Mouse (Mus musculus): ENCODE data around the gene Eef1akmt3. TPM values are rescaled to one million over a fixed set of nuclear protein-coding genes. Genes with fewer than 3 reads are reported as not detected.

Eef1akmt3 gene
- polyA plus RNA-seq, 1 experiment from 2014 or later, result 0.29 TPM

GRCm38 (mm10) chr10:127061513-127061912, 20.2 kb upstream of the Eef1akmt3 start:
- H3K9ac ChIP-seq (replicated peaks; ENCODE audit: low read length), result no peak overlapping the region
- H3K27me3 ChIP-seq (ENCODE audit: control insufficient read depth, insufficient read depth, low read length), result peaks cover 12% of the 10 kb centered on the region
- H3K4me1 ChIP-seq (ENCODE audit: control insufficient read depth, insufficient read depth, low read length), result peaks cover 2% of the 10 kb centered on the region; the same call in 1 of the 2 replicates
- ATAC-seq (replicated peaks; ENCODE audit: insufficient number of reproducible peaks, low FRiP score, low TSS enrichment, low read depth) (no peak), DNase-seq (ENCODE audit: low spot score) (no peak)
- 67% methylated on average over 2 of the region's 2 CpGs for WGBS
- H3K4me2 ChIP-seq (ENCODE audit: low read depth, low read length), result no peak overlapping the region
- no peak overlapping the region for H3K4me3 ChIP-seq (ENCODE audit: low read depth, low read length)
- H3K36me3 ChIP-seq (replicated peaks; ENCODE audit: control insufficient read depth, insufficient read depth, low read depth, low read length), result peaks cover 16% of the 10 kb centered on the region
- no peak overlapping the region for H3K27ac ChIP-seq (replicated peaks; ENCODE audit: low read depth, low read length)
- no peaks in the 10 kb centered on the region for H3K9me3 ChIP-seq (replicated peaks; ENCODE audit: control insufficient read depth, low read length)

- Histone ChIP-seq H3K4me3 (ENCODE audit: low read depth, low read length) (no peak overlapping the region), H3K4me2 (ENCODE audit: low read depth, low read length) (no peak overlapping the region), H3K9ac (replicated peaks; ENCODE audit: low read length) (no peak overlapping the region), H3K36me3 (replicated peaks; ENCODE audit: control insufficient read depth, insufficient read depth, low read depth, low read length) (peaks cover 13% of the 10 kb centered on the region), H3K4me1 (ENCODE audit: control insufficient read depth, insufficient read depth, low read length) (0 out of 2 replicates have a peak, but pooled peaks cover 2% of the 10 kb centered on the region), H3K27me3 (ENCODE audit: control insufficient read depth, insufficient read depth, low read length) (peaks cover 12% of the 10 kb centered on the region), H3K9me3 (replicated peaks; ENCODE audit: control insufficient read depth, low read length) (no peaks in the 10 kb centered on the region), H3K27ac (replicated peaks; ENCODE audit: low read depth, low read length) (no peak overlapping the region)
- ATAC-seq (replicated peaks; ENCODE audit: insufficient number of reproducible peaks, low FRiP score, low TSS enrichment, low read depth) (no peak), DNase-seq (ENCODE audit: low spot score) (no peak)
- 36% methylated on average over 5 of the region's 5 CpGs for WGBS
Measured at GRCm38 (mm10) chr10:127061085-127061484, 19.8 kb upstream of the Eef1akmt3 start.

- Histone ChIP-seq H3K4me1 (ENCODE audit: control insufficient read depth, insufficient read depth, low read length) (0 out of 2 replicates have a peak, but pooled peaks cover 2% of the 10 kb centered on the region), H3K4me2 (ENCODE audit: low read depth, low read length) (peak within 1 kb of the TSS; percentile 98), H3K27me3 (ENCODE audit: control insufficient read depth, insufficient read depth, low read length) (peaks cover 12% of the 10 kb centered on the region), H3K4me3 (ENCODE audit: low read depth, low read length) (peak within 1 kb of the TSS; percentile 85), H3K9ac (replicated peaks; ENCODE audit: low read length) (peak within 1 kb of the TSS; percentile 84), H3K9me3 (replicated peaks; ENCODE audit: control insufficient read depth, low read length) (no peaks in the 10 kb centered on the region), H3K36me3 (replicated peaks; ENCODE audit: control insufficient read depth, insufficient read depth, low read depth, low read length) (peaks cover 8% of the 10 kb centered on the region), H3K27ac (replicated peaks; ENCODE audit: low read depth, low read length) (peak within 1 kb of the TSS; percentile 56; the same call in 1 of the 2 replicates)
- 1% methylated on average over 67 of the region's 72 CpGs for WGBS
- DNase-seq (ENCODE audit: low spot score) (peak; percentile 81), ATAC-seq (replicated peaks; ENCODE audit: insufficient number of reproducible peaks, low FRiP score, low TSS enrichment, low read depth) (peak; percentile 3; the same call in 1 of the 2 replicates)
Measured at GRCm38 (mm10) chr10:127059968-127060916, 18.9 kb upstream of the Eef1akmt3 start, which contains the start of gene March9. TSS of gene March9 (minus strand) at chr10:127060184.

GRCm38 (mm10) chr10:127059174-127059967, 18.1 kb upstream of the Eef1akmt3 start:
- H3K4me3 ChIP-seq (ENCODE audit: low read depth, low read length), result peak overlapping the region; percentile 85
- H3K4me2 ChIP-seq (ENCODE audit: low read depth, low read length), result peak overlapping the region; percentile 98
- 0 out of 2 replicates have a peak, but pooled peaks cover 2% of the 10 kb centered on the region for H3K4me1 ChIP-seq (ENCODE audit: control insufficient read depth, insufficient read depth, low read length)
- H3K27me3 ChIP-seq (ENCODE audit: control insufficient read depth, insufficient read depth, low read length), result peaks cover 12% of the 10 kb centered on the region
- WGBS, result under 1% methylated on average over 42 of the region's 92 CpGs
- DNase-seq (ENCODE audit: low spot score) (peak; percentile 34), ATAC-seq (replicated peaks; ENCODE audit: insufficient number of reproducible peaks, low FRiP score, low TSS enrichment, low read depth) (0 out of 2 replicates have a peak, but pooled peaks have one; percentile 1)
- peak overlapping the region; percentile 84 for H3K9ac ChIP-seq (replicated peaks; ENCODE audit: low read length)
- H3K9me3 ChIP-seq (replicated peaks; ENCODE audit: control insufficient read depth, low read length), result no peaks in the 10 kb centered on the region
- H3K27ac ChIP-seq (replicated peaks; ENCODE audit: low read depth, low read length), result peak overlapping the region; percentile 56; the same call in 1 of the 2 replicates
- peaks cover 4% of the 10 kb centered on the region for H3K36me3 ChIP-seq (replicated peaks; ENCODE audit: control insufficient read depth, insufficient read depth, low read depth, low read length)

- Histone ChIP-seq H3K36me3 (replicated peaks; ENCODE audit: control insufficient read depth, insufficient read depth, low read depth, low read length) (peaks cover 4% of the 10 kb centered on the region), H3K27me3 (ENCODE audit: control insufficient read depth, insufficient read depth, low read length) (peaks cover 12% of the 10 kb centered on the region), H3K4me3 (ENCODE audit: low read depth, low read length) (peak overlapping the region; percentile 85), H3K9ac (replicated peaks; ENCODE audit: low read length) (peak overlapping the region; percentile 4; the same call in 1 of the 2 replicates), H3K9me3 (replicated peaks; ENCODE audit: control insufficient read depth, low read length) (no peaks in the 10 kb centered on the region), H3K4me1 (ENCODE audit: control insufficient read depth, insufficient read depth, low read length) (0 out of 2 replicates have a peak, but pooled peaks cover 2% of the 10 kb centered on the region), H3K27ac (replicated peaks; ENCODE audit: low read depth, low read length) (no peak overlapping the region), H3K4me2 (ENCODE audit: low read depth, low read length) (peak overlapping the region; percentile 98)
- WGBS, result 14% methylated on average over 8 of the region's 8 CpGs
- ATAC-seq (replicated peaks; ENCODE audit: insufficient number of reproducible peaks, low FRiP score, low TSS enrichment, low read depth), result no peak
- no peak for DNase-seq (ENCODE audit: low spot score)
Measured at GRCm38 (mm10) chr10:127058708-127059107, 17.4 kb upstream of the Eef1akmt3 start.

GRCm38 (mm10) chr10:127058161-127058560, 16.8 kb upstream of the Eef1akmt3 start:
- H3K36me3 ChIP-seq (replicated peaks; ENCODE audit: control insufficient read depth, insufficient read depth, low read depth, low read length), result peaks cover 4% of the 10 kb centered on the region
- 1% methylated on average over 9 of the region's 9 CpGs for WGBS
- no peaks in the 10 kb centered on the region for H3K9me3 ChIP-seq (replicated peaks; ENCODE audit: control insufficient read depth, low read length)
- H3K4me1 ChIP-seq (ENCODE audit: control insufficient read depth, insufficient read depth, low read length), result 0 out of 2 replicates have a peak, but pooled peaks cover 2% of the 10 kb centered on the region
- peaks cover 12% of the 10 kb centered on the region for H3K27me3 ChIP-seq (ENCODE audit: control insufficient read depth, insufficient read depth, low read length)
- H3K27ac ChIP-seq (replicated peaks; ENCODE audit: low read depth, low read length), result no peak overlapping the region
- peak overlapping the region; percentile 98 for H3K4me2 ChIP-seq (ENCODE audit: low read depth, low read length)
- H3K9ac ChIP-seq (replicated peaks; ENCODE audit: low read length), result 0 out of 2 replicates have a peak overlapping the region, but pooled peaks have one; percentile 4
- peak overlapping the region; percentile 85 for H3K4me3 ChIP-seq (ENCODE audit: low read depth, low read length)
- DNase-seq (ENCODE audit: low spot score), result peak; percentile 90
- 0 out of 2 replicates have a peak, but pooled peaks have one; percentile 24 for ATAC-seq (replicated peaks; ENCODE audit: insufficient number of reproducible peaks, low FRiP score, low TSS enrichment, low read depth)

- DNase-seq (ENCODE audit: low spot score), result no peak
- Histone ChIP-seq H3K36me3 (replicated peaks; ENCODE audit: control insufficient read depth, insufficient read depth, low read depth, low read length) (peaks cover 4% of the 10 kb centered on the region), H3K4me3 (ENCODE audit: low read depth, low read length) (no peak overlapping the region), H3K9ac (replicated peaks; ENCODE audit: low read length) (no peak overlapping the region), H3K4me2 (ENCODE audit: low read depth, low read length) (no peak overlapping the region), H3K4me1 (ENCODE audit: control insufficient read depth, insufficient read depth, low read length) (0 out of 2 replicates have a peak, but pooled peaks cover 2% of the 10 kb centered on the region), H3K9me3 (replicated peaks; ENCODE audit: control insufficient read depth, low read length) (no peaks in the 10 kb centered on the region), H3K27ac (replicated peaks; ENCODE audit: low read depth, low read length) (no peak overlapping the region), H3K27me3 (ENCODE audit: control insufficient read depth, insufficient read depth, low read length) (peaks cover 12% of the 10 kb centered on the region)
- 82% methylated on average over 20 of the region's 20 CpGs for WGBS
- ATAC-seq (replicated peaks; ENCODE audit: insufficient number of reproducible peaks, low FRiP score, low TSS enrichment, low read depth), result no peak
Measured at GRCm38 (mm10) chr10:127056490-127056889, 15.2 kb upstream of the Eef1akmt3 start.
